Mouse (Mus musculus) ES-Bruce4 (cell line): Measurements from ENCODE around the gene Arid1b. TPM values are rescaled to one million over a fixed set of nuclear protein-coding genes. Genes with fewer than 3 reads are reported as not detected.

ENCODE experiments used
- H3K27ac ChIP-seq: 2 replicates; pipeline ENCODE4 v1.5.1; 2012; ENCODE audit warnings: low read length, inconsistent platforms; ENCODE audit not compliant: insufficient read depth
- H3K27me3 ChIP-seq: 2 replicates; pipeline ENCODE4 v1.6.1; 2012; ENCODE audit warnings: mild to moderate bottlenecking, low read length, inconsistent platforms; ENCODE audit not compliant: control insufficient read depth, poor library complexity, insufficient read depth, severe bottlenecking
- H3K36me3 ChIP-seq: 2 replicates; pipeline ENCODE4 v1.6.1; 2012; ENCODE audit warnings: inconsistent platforms, mild to moderate bottlenecking, low read length, moderate library complexity; ENCODE audit not compliant: control insufficient read depth, poor library complexity, insufficient read depth, severe bottlenecking
- H3K4me1 ChIP-seq: one replicate; pipeline ENCODE4 v1.8.1; 2011; ENCODE audit warnings: low read length; ENCODE audit not compliant: control insufficient read depth, insufficient read depth
- H3K4me3 ChIP-seq: 2 replicates; pipeline ENCODE4 v1.5.1; 2011; ENCODE audit warnings: low read depth, mild to moderate bottlenecking, low read length
- H3K9ac ChIP-seq: 2 replicates; pipeline ENCODE4 v1.6.1; 2012; ENCODE audit warnings: low read depth, mild to moderate bottlenecking, inconsistent platforms; ENCODE audit not compliant: poor library complexity, severe bottlenecking
- H3K9me3 ChIP-seq: replicated peaks from 2 replicates; pipeline ENCODE4 v1.6.1; 2012; ENCODE audit warnings: mild to moderate bottlenecking, low read length, inconsistent platforms; ENCODE audit not compliant: control insufficient read depth, poor library complexity, insufficient read depth, severe bottlenecking
- CTCF ChIP-seq: IDR thresholded peaks from one replicate; pipeline ENCODE4 v1.8.1; 2011; ENCODE audit warnings: low read depth, low read length
- EP300 ChIP-seq: IDR thresholded peaks from 2 replicates; pipeline ENCODE4 v1.6.1; 2011; ENCODE audit warnings: low read depth, low read length; ENCODE audit not compliant: insufficient read depth
- POLR2A ChIP-seq: IDR thresholded peaks from one replicate; pipeline ENCODE4 v1.8.1; 2011; ENCODE audit warnings: low read length; ENCODE audit not compliant: insufficient read depth
- polyA plus RNA-seq: library from polyadenylated mRNA; stranded (reverse); fragments of >200 nt; gene quantifications from 2 replicates; pipeline ENCODE4 v1.2.4, GENCODE M21; 2011; ENCODE audit warnings: low read depth; ENCODE audit not compliant: missing spikeins, insufficient read depth, insufficient read length

Gene Arid1b
- polyA plus RNA-seq, 1 experiment, result 20.4 TPM

GRCm38 (mm10) chr17:5371032-5371431, 376.9 kb downstream of the Arid1b start:
- TF ChIP-seq POLR2A (no peak), CTCF (no peak), EP300 (no peak)

DNA sequence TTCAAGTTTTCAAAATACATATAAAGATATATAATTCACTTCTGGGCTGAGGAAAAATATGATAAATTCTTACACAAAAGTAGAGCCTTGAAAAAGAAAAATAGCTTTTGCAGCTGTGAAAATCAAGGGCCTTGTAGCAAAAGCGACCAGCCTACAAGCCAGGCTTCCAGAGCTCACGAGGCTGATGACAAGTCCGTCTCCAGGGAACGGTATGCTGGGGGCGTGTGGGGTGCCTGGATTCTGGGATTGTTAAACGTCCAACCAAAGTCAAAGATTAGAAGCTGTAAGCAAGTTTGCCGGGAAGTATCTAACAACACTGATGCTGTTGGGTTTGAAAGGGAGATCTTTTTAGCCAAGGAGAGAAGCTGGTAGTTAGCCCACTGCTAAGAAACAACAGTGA, 377.4 kb downstream of the Arid1b start:
- Histone ChIP-seq H3K27ac (no peak overlapping the region), H3K9ac (no peak overlapping the region), H3K27me3 (no peaks in the 10 kb centered on the region), H3K4me3 (no peak overlapping the region), H3K36me3 (no peaks in the 10 kb centered on the region), H3K4me1 (no peaks in the 10 kb centered on the region), H3K9me3 (no peaks in the 10 kb centered on the region)
- no peak for TF ChIP-seq POLR2A
- TF ChIP-seq EP300, result no peak
- TF ChIP-seq CTCF, result no peak

More at GRCm38 (mm10) chr17:5371032-5371431, 376.9 kb downstream of the Arid1b start:
- Histone ChIP-seq H3K4me3 (no peak overlapping the region), H3K36me3 (no peaks in the 10 kb centered on the region), H3K9me3 (no peaks in the 10 kb centered on the region), H3K27me3 (no peaks in the 10 kb centered on the region), H3K27ac (no peak overlapping the region), H3K4me1 (peaks cover 1% of the 10 kb centered on the region), H3K9ac (no peak overlapping the region)

DNA sequence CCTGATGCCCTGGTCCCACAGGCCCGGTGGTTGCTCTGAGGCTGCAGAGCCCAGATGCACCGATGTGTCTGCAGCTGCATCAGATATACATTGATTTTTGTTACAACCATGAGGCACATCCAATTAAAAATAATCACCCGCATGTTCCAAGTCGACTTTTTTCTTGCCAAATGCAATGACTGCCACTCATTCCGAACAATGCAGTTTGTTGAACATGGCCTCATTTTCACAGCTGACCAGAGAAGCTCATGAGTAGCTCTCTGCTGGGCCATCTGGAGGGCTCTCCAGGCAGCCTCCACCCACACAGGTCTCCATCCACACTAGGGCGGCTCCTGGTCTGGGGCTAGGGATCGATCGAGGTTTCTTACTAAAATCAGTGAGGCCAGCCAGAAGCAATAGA, 378.8 kb downstream of the Arid1b start:
- H3K27me3 ChIP-seq, result no peaks in the 10 kb centered on the region
- no peaks in the 10 kb centered on the region for H3K9me3 ChIP-seq
- H3K36me3 ChIP-seq, result no peaks in the 10 kb centered on the region
- no peak for TF ChIP-seq POLR2A
- no peak for TF ChIP-seq EP300
- TF ChIP-seq CTCF, result no peak
- no peak overlapping the region for H3K27ac ChIP-seq
- peaks cover 2% of the 10 kb centered on the region for H3K4me1 ChIP-seq
- H3K4me3 ChIP-seq, result no peak overlapping the region
- no peak overlapping the region for H3K9ac ChIP-seq

GRCm38 (mm10) chr17:5377151-5377929, 383.2 kb downstream of the Arid1b start:
- TF ChIP-seq POLR2A (no peak), CTCF (no peak), EP300 (no peak)
- Histone ChIP-seq H3K9ac (no peak overlapping the region), H3K36me3 (no peaks in the 10 kb centered on the region), H3K27me3 (no peaks in the 10 kb centered on the region), H3K4me3 (no peak overlapping the region), H3K4me1 (peaks cover 2% of the 10 kb centered on the region), H3K9me3 (no peaks in the 10 kb centered on the region), H3K27ac (no peak overlapping the region)

DNA sequence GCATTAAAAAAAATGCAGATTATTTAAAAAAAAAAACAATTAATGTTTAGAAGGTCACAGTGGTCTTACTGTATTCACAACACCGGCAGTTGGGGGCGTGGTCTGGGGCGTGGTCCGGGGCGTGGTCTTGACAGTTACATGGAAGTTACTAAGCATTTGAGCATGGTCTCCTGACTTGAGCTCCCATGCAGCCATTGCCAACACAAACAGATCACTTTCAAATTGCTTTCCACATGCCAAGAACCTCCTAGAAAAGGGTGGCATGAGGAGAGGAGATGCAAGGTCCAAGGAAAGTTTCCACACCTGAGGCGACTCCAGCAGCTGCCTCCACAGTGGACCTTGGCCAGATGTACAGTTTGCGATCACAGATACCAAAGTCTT, 383.8 kb downstream of the Arid1b start:
- Histone ChIP-seq H3K4me1 (peaks cover 2% of the 10 kb centered on the region), H3K4me3 (no peak overlapping the region), H3K9ac (no peak overlapping the region), H3K9me3 (no peaks in the 10 kb centered on the region), H3K27me3 (no peaks in the 10 kb centered on the region), H3K27ac (no peak overlapping the region), H3K36me3 (no peaks in the 10 kb centered on the region)
- no peak for TF ChIP-seq EP300
- no peak for TF ChIP-seq CTCF
- no peak for TF ChIP-seq POLR2A

- no peak for TF ChIP-seq EP300
- no peak for TF ChIP-seq POLR2A
- H3K9ac ChIP-seq, result no peak overlapping the region
- H3K9me3 ChIP-seq, result no peaks in the 10 kb centered on the region
- no peaks in the 10 kb centered on the region for H3K27me3 ChIP-seq
- no peaks in the 10 kb centered on the region for H3K36me3 ChIP-seq
- no peak overlapping the region for H3K27ac ChIP-seq
- no peak overlapping the region for H3K4me3 ChIP-seq
- H3K4me1 ChIP-seq, result peaks cover 3% of the 10 kb centered on the region
Observed at GRCm38 (mm10) chr17:5385694-5386093, 391.6 kb downstream of the Arid1b start.
